Mouse (Mus musculus) lung, adult 18-20 months (tissue): ENCODE measurements around the gene Tk2.
A peak's percentile ranks its signal among the peaks of the same experiment; 100 is the strongest.
"Not testable (repeated sequence)": the region's sequence is repeated elsewhere in the genome, so short reads cannot be mapped to it uniquely, and the experiment has no call there.

Source experiments
- DNase-seq, 2 experiments: peaks; one replicate each; pipeline ENCODE4 v3.0.0; 2022; ENCODE audit warnings: mixed read lengths in 2 of 2

Tk2 gene

GRCm38 (mm10) chr8:104248276-104248675 is at the start of gene Tk2:
Gene Tk2, minus strand, starts transcription at chr8:104248558.
- DNase-seq, result peak; percentile 71 to 77

- no peak for DNase-seq
Observed at GRCm38 (mm10) chr8:104294396-104294795, 46.0 kb upstream of the Tk2 start.

- DNase-seq, result not testable (repeated sequence)
Observed at GRCm38 (mm10) chr8:104293081-104293480, 44.7 kb upstream of the Tk2 start, which contains the start of gene Cmtm2a. Gene Cmtm2a, minus strand, starts transcription at chr8:104293181.

GRCm38 (mm10) chr8:104268937-104269440 is 20.6 kb upstream of the Tk2 start:
- DNase-seq, result no peak

- no peak for DNase-seq
Observed at GRCm38 (mm10) chr8:104268368-104268767, 20.0 kb upstream of the Tk2 start.

GRCm38 (mm10) chr8:104264271-104264935 is 16.0 kb upstream of the Tk2 start:
- DNase-seq, result not testable (repeated sequence)

- not testable (repeated sequence) for DNase-seq
Observed at GRCm38 (mm10) chr8:104261802-104262201, 13.4 kb upstream of the Tk2 start.

- peak in 1 of 2 experiments; percentile 22 for DNase-seq
Observed at GRCm38 (mm10) chr8:104253016-104253415, 4.7 kb upstream of the Tk2 start.

- peak in 1 of 2 experiments; percentile 21 for DNase-seq
Observed at GRCm38 (mm10) chr8:104251461-104251860, 3.1 kb upstream of the Tk2 start.

GRCm38 (mm10) chr8:104250439-104251367 is 2.3 kb upstream of the Tk2 start, which contains the start of gene Cklf:
Gene Cklf, plus strand, starts transcription at chr8:104250861.
- peak; percentile 88 to 90 for DNase-seq

GRCm38 (mm10) chr8:104249442-104249996 is 1.2 kb upstream of the Tk2 start:
- DNase-seq, result no peak

- DNase-seq, result peak; percentile 18 to 19
Observed at GRCm38 (mm10) chr8:104247908-104248275, 466 bp downstream of the Tk2 start.

- DNase-seq, result peak; percentile 62 to 67
Observed at GRCm38 (mm10) chr8:104247054-104247907, 1.1 kb downstream of the Tk2 start.

GRCm38 (mm10) chr8:104246621-104247020 is 1.7 kb downstream of the Tk2 start:
- DNase-seq, result no peak

- DNase-seq, result no peak
Observed at GRCm38 (mm10) chr8:104242038-104242644, 6.2 kb downstream of the Tk2 start.

- DNase-seq, result peak in 1 of 2 experiments; percentile 21
Observed at GRCm38 (mm10) chr8:104239418-104239861, 8.9 kb downstream of the Tk2 start.

- DNase-seq, result no peak
Observed at GRCm38 (mm10) chr8:104234573-104234972, 13.8 kb downstream of the Tk2 start.

GRCm38 (mm10) chr8:104232919-104233318 is 15.4 kb downstream of the Tk2 start:
- peak; percentile 26 to 29 for DNase-seq

GRCm38 (mm10) chr8:104232039-104232438 is 16.3 kb downstream of the Tk2 start:
- DNase-seq, result no peak

- no peak for DNase-seq
Observed at GRCm38 (mm10) chr8:104230377-104230776, 18.0 kb downstream of the Tk2 start.

GRCm38 (mm10) chr8:104227048-104227447 is 21.3 kb downstream of the Tk2 start:
- no peak for DNase-seq

- peak; percentile 62 to 66 for DNase-seq
Observed at GRCm38 (mm10) chr8:104219806-104220205, 28.6 kb downstream of the Tk2 start.
